Mouse (Mus musculus) embryonic fibroblast, embryonic 13.5 days (primary cell): Measurements from ENCODE around the gene Cbx1. TPM values are rescaled to one million over a fixed set of nuclear protein-coding genes. Genes with fewer than 3 reads are reported as not detected.
"Not testable (repeated sequence)": the region's sequence is repeated elsewhere in the genome, so short reads cannot be mapped to it uniquely, and the experiment has no call there.

Experiments used
- H3K27ac ChIP-seq: 2 replicates; pipeline ENCODE4 v1.5.1; 2012; ENCODE audit warnings: low read length, control low read depth, inconsistent platforms; ENCODE audit not compliant: insufficient read depth
- H3K4me1 ChIP-seq: 2 replicates; pipeline ENCODE4 v1.6.1; 2011; ENCODE audit warnings: low read length; ENCODE audit not compliant: control insufficient read depth, insufficient read depth
- H3K4me3 ChIP-seq: 2 replicates; pipeline ENCODE4 v1.5.1; 2011; ENCODE audit warnings: mild to moderate bottlenecking, control low read depth, low read length; ENCODE audit not compliant: insufficient read depth
- CTCF ChIP-seq: IDR thresholded peaks from 2 replicates; pipeline ENCODE4 v1.5.1; 2011; ENCODE audit warnings: mild to moderate bottlenecking, control low read depth, low read length, moderate library complexity, borderline replicate concordance; ENCODE audit not compliant: insufficient read depth
- POLR2A ChIP-seq: IDR thresholded peaks from 2 replicates; pipeline ENCODE4 v1.6.1; 2011; ENCODE audit warnings: low read depth, mild to moderate bottlenecking, control low read depth, low read length, moderate library complexity
- polyA plus RNA-seq: library from polyadenylated mRNA; stranded (reverse); fragments of >200 nt; gene quantifications from 2 replicates; pipeline ENCODE4 v1.2.4, GENCODE M21; 2011; ENCODE audit warnings: low read depth; ENCODE audit not compliant: missing spikeins, insufficient read length

The Cbx1 gene
- polyA plus RNA-seq, 1 experiment, result 90.9 TPM

- H3K4me1 ChIP-seq, result peaks cover 7% of the 10 kb centered on the region; the same call in 1 of the 2 replicates
- no peak overlapping the region for H3K27ac ChIP-seq
- no peak overlapping the region for H3K4me3 ChIP-seq
- TF ChIP-seq CTCF (no peak), POLR2A (no peak)
Observed at GRCm38 (mm10) chr11:96774536-96774935, 14.4 kb upstream of the Cbx1 start.

GRCm38 (mm10) chr11:96775063-96775462, 13.9 kb upstream of the Cbx1 start:
- H3K4me1 ChIP-seq, result peaks cover 7% of the 10 kb centered on the region; the same call in 1 of the 2 replicates
- TF ChIP-seq CTCF, result no peak
- TF ChIP-seq POLR2A, result no peak
- H3K4me3 ChIP-seq, result no peak overlapping the region
- H3K27ac ChIP-seq, result no peak overlapping the region

- no peak for TF ChIP-seq CTCF
- no peak for TF ChIP-seq POLR2A
- Histone ChIP-seq H3K4me3 (peak overlapping the region; percentile 2; the same call in 1 of the 2 replicates), H3K27ac (no peak overlapping the region), H3K4me1 (peaks cover 7% of the 10 kb centered on the region; the same call in 1 of the 2 replicates)
Observed at GRCm38 (mm10) chr11:96775665-96776064, 13.3 kb upstream of the Cbx1 start.

GRCm38 (mm10) chr11:96776068-96776467, 12.9 kb upstream of the Cbx1 start:
- Histone ChIP-seq H3K4me3 (peak overlapping the region; percentile 96), H3K27ac (no peak overlapping the region)
- no peak for TF ChIP-seq POLR2A
- no peak for TF ChIP-seq CTCF

GRCm38 (mm10) chr11:96776968-96777962, 11.7 kb upstream of the Cbx1 start, which contains the start of gene Snx11:
Snx11 (minus strand) TSS chr11:96777559.
- TF ChIP-seq POLR2A, result peak; percentile 95
- peak; percentile 33; the same call in 1 of the 2 replicates for TF ChIP-seq CTCF
- H3K4me1 ChIP-seq, result peaks cover 7% of the 10 kb centered on the region; the same call in 1 of the 2 replicates
- H3K4me3 ChIP-seq, result peak within 1 kb of the TSS; percentile 96
- peak within 1 kb of the TSS; percentile 88 for H3K27ac ChIP-seq

More at GRCm38 (mm10) chr11:96776068-96776467, 12.9 kb upstream of the Cbx1 start:
- H3K4me1 ChIP-seq, result peaks cover 7% of the 10 kb centered on the region; the same call in 1 of the 2 replicates

GRCm38 (mm10) chr11:96778061-96778627, 10.8 kb upstream of the Cbx1 start:
- Histone ChIP-seq H3K4me3 (peak overlapping the region; percentile 34), H3K27ac (peak overlapping the region; percentile 88)
- not testable (repeated sequence) for H3K4me1 ChIP-seq

- H3K27ac ChIP-seq, result no peak overlapping the region
- H3K4me1 ChIP-seq, result peaks cover 7% of the 10 kb centered on the region; the same call in 1 of the 2 replicates
- no peak for TF ChIP-seq CTCF
- H3K4me3 ChIP-seq, result no peak overlapping the region
Observed at GRCm38 (mm10) chr11:96780306-96780705, 8.6 kb upstream of the Cbx1 start.

- Histone ChIP-seq H3K27ac (no peak overlapping the region), H3K4me3 (no peak overlapping the region), H3K4me1 (peaks cover 1% of the 10 kb centered on the region; the same call in 1 of the 2 replicates)
- TF ChIP-seq POLR2A, result no peak
- TF ChIP-seq CTCF, result no peak
Observed at GRCm38 (mm10) chr11:96781425-96781824, 7.5 kb upstream of the Cbx1 start.

- H3K4me1 ChIP-seq, H3K4me3 ChIP-seq, H3K27ac ChIP-seq: not testable (repeated sequence)
- peak; percentile 18; the same call in 1 of the 2 replicates for TF ChIP-seq CTCF
Observed at GRCm38 (mm10) chr11:96784847-96785246, 4.1 kb upstream of the Cbx1 start.
